Mouse (Mus musculus): Measurements from ENCODE around the gene Lmtk3.

DNA sequence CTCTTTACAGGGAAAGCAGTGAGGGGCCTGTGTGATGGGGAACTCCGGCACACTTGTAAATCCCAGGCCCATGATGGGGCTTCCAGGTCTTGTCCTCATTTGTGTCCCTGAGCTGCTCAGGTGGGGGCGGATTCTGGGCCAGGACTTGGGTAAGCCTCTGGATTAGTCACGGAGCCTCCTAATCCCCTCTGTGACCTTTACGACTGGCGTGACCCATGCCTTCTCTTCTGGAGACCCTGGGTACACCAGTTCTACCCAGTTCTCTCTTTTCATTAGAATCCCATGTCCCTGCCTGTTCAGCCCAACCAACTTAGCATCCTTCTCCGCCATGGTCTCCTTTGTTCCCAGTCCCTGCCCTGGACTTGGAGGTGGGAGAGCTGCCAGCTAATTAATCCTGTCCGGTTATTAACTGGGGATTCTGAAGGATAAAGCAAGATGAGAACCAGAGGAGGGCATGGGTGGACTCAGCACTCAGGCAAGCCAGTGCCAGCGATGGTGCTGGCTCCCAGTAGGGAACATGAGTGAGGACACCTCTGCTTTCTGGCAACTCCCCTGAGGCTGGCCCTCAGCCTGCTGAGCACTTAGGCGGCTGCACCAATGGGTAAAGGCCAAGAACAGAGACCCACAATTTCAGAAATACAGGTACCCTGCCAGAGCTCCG lies 31.9 kb downstream of the Lmtk3 start:
- TF ChIP-seq CTCF (IDR thresholded peaks at IDR 0.05; ENCODE audit: extremely low read depth, insufficient read length, insufficient replicate concordance, low read depth, low read length), result no peak
- TF ChIP-seq POLR2A (IDR thresholded peaks at IDR 0.05; ENCODE audit: low read depth, low read length), result no peak
